Mouse (Mus musculus): Measurements from ENCODE around the gene Slc4a8. TPM values are rescaled to one million over a fixed set of nuclear protein-coding genes. Genes with fewer than 3 reads are reported as not detected.
"Not testable (repeated sequence)": the region's sequence is repeated elsewhere in the genome, so short reads cannot be mapped to it uniquely, and the experiment has no call there.

The Slc4a8 gene
- total RNA-seq, 2 experiments from 2014 or later, result 0.76 to 2.0 TPM

- no peak for DNase-seq (ENCODE audit: low spot score)
These were observed 22.1 kb upstream of the Slc4a8 start for GRCm38 (mm10) chr15:100739442-100739841.

- no peak for DNase-seq (ENCODE audit: low spot score)
These were observed 18.3 kb upstream of the Slc4a8 start for GRCm38 (mm10) chr15:100743238-100743637.

- DNase-seq (ENCODE audit: low spot score), result no peak
These were observed 14.9 kb upstream of the Slc4a8 start for GRCm38 (mm10) chr15:100746478-100747120.

GRCm38 (mm10) chr15:100747121-100747963, 14.2 kb upstream of the Slc4a8 start:
- DNase-seq (ENCODE audit: low spot score), result no peak

GRCm38 (mm10) chr15:100748584-100748983, 13.0 kb upstream of the Slc4a8 start:
- no peak for DNase-seq (ENCODE audit: low spot score)

- DNase-seq (ENCODE audit: low spot score), result no peak
These were observed 11.6 kb upstream of the Slc4a8 start for GRCm38 (mm10) chr15:100749751-100750538.

- no peak for DNase-seq (ENCODE audit: low spot score)
These were observed 9.1 kb upstream of the Slc4a8 start for GRCm38 (mm10) chr15:100752439-100752838.

GRCm38 (mm10) chr15:100753045-100753444, 8.5 kb upstream of the Slc4a8 start:
- no peak for DNase-seq (ENCODE audit: low spot score)

GRCm38 (mm10) chr15:100754041-100754440, 7.5 kb upstream of the Slc4a8 start:
- no peak for DNase-seq (ENCODE audit: low spot score)

GRCm38 (mm10) chr15:100754805-100755497, 6.6 kb upstream of the Slc4a8 start:
- DNase-seq (ENCODE audit: low spot score), result no peak

GRCm38 (mm10) chr15:100755498-100755859, 6.1 kb upstream of the Slc4a8 start:
- DNase-seq (ENCODE audit: low spot score), result no peak

- no peak for DNase-seq (ENCODE audit: low spot score)
These were observed 5.5 kb upstream of the Slc4a8 start for GRCm38 (mm10) chr15:100755881-100756624.

- peak; percentile 54 for DNase-seq (ENCODE audit: low spot score)
These were observed 4.0 kb upstream of the Slc4a8 start for GRCm38 (mm10) chr15:100757527-100757978.

- DNase-seq (ENCODE audit: low spot score), result no peak
These were observed 2.3 kb upstream of the Slc4a8 start for GRCm38 (mm10) chr15:100759286-100759685.

- no peak for DNase-seq (ENCODE audit: low spot score)
These were observed 520 bp upstream of the Slc4a8 start for GRCm38 (mm10) chr15:100761036-100761418.

- DNase-seq (ENCODE audit: low spot score), result no peak
These were observed 1.1 kb downstream of the Slc4a8 start for GRCm38 (mm10) chr15:100762649-100763048.

- DNase-seq (ENCODE audit: low spot score), result no peak
These were observed 2.8 kb downstream of the Slc4a8 start for GRCm38 (mm10) chr15:100764163-100764951.

- no peak for DNase-seq (ENCODE audit: low spot score)
These were observed 5.3 kb downstream of the Slc4a8 start for GRCm38 (mm10) chr15:100766826-100767225.

- DNase-seq (ENCODE audit: low spot score), result no peak
These were observed 6.3 kb downstream of the Slc4a8 start for GRCm38 (mm10) chr15:100767851-100768250.

- DNase-seq (ENCODE audit: low spot score), result not testable (repeated sequence)
These were observed 7.5 kb downstream of the Slc4a8 start for GRCm38 (mm10) chr15:100769023-100769422.

Data from gastrocnemius, adult 18-20 months (tissue).